Mouse (Mus musculus) small intestine, adult 2 months (tissue): ENCODE data around the gene Cxcl15.

Experiments used
- CTCF ChIP-seq: fragments of 200-500 bp; IDR thresholded peaks from 2 replicates; pipeline ENCODE4 v1.5.1; 2012; ENCODE audit warnings: low read depth, mild to moderate bottlenecking, control low read depth, inconsistent platforms, low read length, moderate library complexity, mixed read lengths; ENCODE audit not compliant: insufficient replicate concordance, insufficient read length; ENCODE audit errors: extremely low read depth
- POLR2A ChIP-seq: fragments of 200-500 bp; IDR thresholded peaks from 2 replicates; pipeline ENCODE4 v1.6.1; 2012; ENCODE audit warnings: low read depth, mild to moderate bottlenecking, control low read depth, inconsistent platforms, low read length, moderate library complexity

DNA sequence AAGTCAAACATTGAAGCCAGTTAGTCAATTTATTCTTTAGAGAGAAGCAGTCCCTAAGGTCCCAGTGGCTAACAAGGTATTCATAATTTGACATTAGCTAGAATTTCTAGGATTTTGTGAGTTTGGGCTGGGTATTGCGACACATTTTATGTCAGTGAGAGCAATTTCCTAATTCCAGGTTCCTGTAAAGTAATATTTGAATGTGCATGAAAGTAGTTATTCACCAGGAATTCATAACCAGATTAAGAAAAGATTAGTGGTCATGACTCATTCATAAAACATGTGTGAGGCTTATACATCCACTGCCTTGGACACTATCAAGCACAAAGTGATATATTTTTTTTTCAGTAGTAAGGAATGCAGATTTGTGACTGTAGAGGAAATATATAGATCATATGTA, 40.4 kb upstream of the Cxcl15 start:
- no peak for TF ChIP-seq CTCF
- no peak for TF ChIP-seq POLR2A
